Mouse (Mus musculus) lung, embryonic 14.5 days (tissue): ENCODE measurements around the gene N4bp2l1. TPM values are rescaled to one million over a fixed set of nuclear protein-coding genes. Genes with fewer than 3 reads are reported as not detected.

Experiments used
- ATAC-seq: fragments of 200-750 bp; cut with Nextera tagmentation; 2 replicates; pipeline ENCODE4 v1.8.0; 2017; ENCODE audit warnings: mild to moderate bottlenecking, moderate TSS enrichment, moderate library complexity; ENCODE audit not compliant: insufficient read depth
- DNase-seq: peaks from one replicate; pipeline ENCODE4 v3.0.0-alpha.2; 2015
- H3K27ac ChIP-seq: fragments of 300-500 bp; sonication (generic); 2 replicates; pipeline ENCODE4 v1.5.1; 2014; ENCODE audit warnings: low read depth, mild to moderate bottlenecking, moderate library complexity
- H3K27me3 ChIP-seq: fragments of 300-500 bp; sonication (generic); 2 replicates; pipeline ENCODE4 v1.6.1; 2014; ENCODE audit warnings: low read length, control low read depth; ENCODE audit not compliant: insufficient read depth
- H3K36me3 ChIP-seq: fragments of 300-500 bp; sonication (generic); 2 replicates; pipeline ENCODE4 v1.6.1; 2014; ENCODE audit warnings: control low read depth; ENCODE audit not compliant: insufficient read depth
- H3K4me1 ChIP-seq: fragments of 300-500 bp; sonication (generic); 2 replicates; pipeline ENCODE4 v1.6.1; 2014; ENCODE audit warnings: antibody characterized with exemption, control low read depth; ENCODE audit not compliant: insufficient read depth
- H3K4me2 ChIP-seq: fragments of 300-500 bp; sonication (generic); 2 replicates; pipeline ENCODE4 v1.6.1; 2014; ENCODE audit warnings: mild to moderate bottlenecking
- H3K4me3 ChIP-seq: fragments of 300-500 bp; sonication (generic); 2 replicates; pipeline ENCODE4 v1.5.1; 2014; ENCODE audit warnings: low read depth, low read length
- H3K9ac ChIP-seq: fragments of 300-500 bp; sonication (generic); 2 replicates; pipeline ENCODE4 v1.6.1; 2014
- H3K9me3 ChIP-seq: fragments of 300-500 bp; sonication (generic); 2 replicates; pipeline ENCODE4 v1.6.1; 2016; ENCODE audit warnings: low read depth, low read length, control low read depth
- CTCF ChIP-seq: IDR thresholded peaks from 2 replicates; pipeline ENCODE4 v1.5.1; 2016; ENCODE audit warnings: antibody characterized with exemption, low read depth
- WGBS: fragments of 180-500 bp; shearing (Covaris S2); extraction: QIAGEN DNeasy Blood & Tissue Kit; methylation state at CpG from one replicate; pipeline ENCODE4 v1.1.7; 2014; 5-methylcytosine and 5-hydroxymethylcytosine counted together
- polyA plus RNA-seq: library from polyadenylated mRNA; unstranded; fragments of >200 nt; fragmentation: Nextera tagmentation; extraction: Ambion mirVana; gene quantifications from 2 replicates; pipeline ENCODE4 v1.2.1, GENCODE M21; 2014

Gene N4bp2l1
- polyA plus RNA-seq, 1 experiment from 2014 or later, result 4.5 TPM

GRCm38 (mm10) chr5:150598202-150599119, 1.5 kb upstream of the N4bp2l1 start:
- H3K27ac ChIP-seq, result no peak overlapping the region
- DNase-seq (no peak), ATAC-seq (no peak)
- WGBS, result 45% methylated on average over 21 of the region's 21 CpGs
- H3K4me2 ChIP-seq, result no peak overlapping the region
- H3K9ac ChIP-seq, result no peak overlapping the region
- H3K4me1 ChIP-seq, result no peaks in the 10 kb centered on the region
- no peak overlapping the region for H3K4me3 ChIP-seq
- no peaks in the 10 kb centered on the region for H3K9me3 ChIP-seq
- peaks cover 9% of the 10 kb centered on the region for H3K27me3 ChIP-seq
- no peak for TF ChIP-seq CTCF
- H3K36me3 ChIP-seq, result no peaks in the 10 kb centered on the region

- no peaks in the 10 kb centered on the region for H3K9me3 ChIP-seq
- H3K27me3 ChIP-seq, result peaks cover 18% of the 10 kb centered on the region
- no peak overlapping the region for H3K27ac ChIP-seq
- H3K4me1 ChIP-seq, result 0 out of 2 replicates have a peak, but pooled peaks cover 4% of the 10 kb centered on the region
- H3K4me3 ChIP-seq, result no peak overlapping the region
- H3K36me3 ChIP-seq, result no peaks in the 10 kb centered on the region
- 38% methylated on average over 11 of the region's 11 CpGs for WGBS
- no peak for DNase-seq
- H3K4me2 ChIP-seq, result peak overlapping the region; percentile 100; the same call in 1 of the 2 replicates
- TF ChIP-seq CTCF, result no peak
- no peak overlapping the region for H3K9ac ChIP-seq
- ATAC-seq, result no peak
Measured at GRCm38 (mm10) chr5:150595366-150596016, 1.5 kb downstream of the N4bp2l1 start.

- peak overlapping the region; percentile 100 for H3K4me2 ChIP-seq
- H3K36me3 ChIP-seq, result no peaks in the 10 kb centered on the region
- peaks cover 18% of the 10 kb centered on the region for H3K27me3 ChIP-seq
- H3K4me1 ChIP-seq, result 0 out of 2 replicates have a peak, but pooled peaks cover 4% of the 10 kb centered on the region
- WGBS, result 5% methylated on average over 15 of the region's 17 CpGs
- H3K4me3 ChIP-seq, result peak overlapping the region; percentile 82
- peak overlapping the region; percentile 61 for H3K9ac ChIP-seq
- H3K9me3 ChIP-seq, result no peaks in the 10 kb centered on the region
- no peak overlapping the region for H3K27ac ChIP-seq
- ATAC-seq (no peak; the same call in 1 of the 2 replicates), DNase-seq (no peak)
- no peak for TF ChIP-seq CTCF
Measured at GRCm38 (mm10) chr5:150594649-150595339, 2.2 kb downstream of the N4bp2l1 start.

- Histone ChIP-seq H3K9ac (peak overlapping the region; percentile 61), H3K4me2 (peak overlapping the region; percentile 100), H3K9me3 (no peaks in the 10 kb centered on the region), H3K36me3 (no peaks in the 10 kb centered on the region), H3K27me3 (peaks cover 18% of the 10 kb centered on the region), H3K27ac (no peak overlapping the region), H3K4me3 (peak overlapping the region; percentile 82), H3K4me1 (0 out of 2 replicates have a peak, but pooled peaks cover 4% of the 10 kb centered on the region)
- no peak for TF ChIP-seq CTCF
- DNase-seq (peak; percentile 63), ATAC-seq (peak; percentile 85)
- under 1% methylated on average over 95 of the region's 102 CpGs for WGBS
Measured at GRCm38 (mm10) chr5:150593756-150594648, 3.0 kb downstream of the N4bp2l1 start.

- Histone ChIP-seq H3K9me3 (no peaks in the 10 kb centered on the region), H3K4me2 (peak overlapping the region; percentile 100), H3K9ac (peak overlapping the region; percentile 61), H3K27ac (no peak overlapping the region), H3K4me1 (0 out of 2 replicates have a peak, but pooled peaks cover 4% of the 10 kb centered on the region), H3K27me3 (peaks cover 18% of the 10 kb centered on the region), H3K4me3 (peak overlapping the region; percentile 82), H3K36me3 (no peaks in the 10 kb centered on the region)
- WGBS, result 11% methylated on average over 39 of the region's 40 CpGs
- ATAC-seq (peak; percentile 48), DNase-seq (peak; percentile 59)
- no peak for TF ChIP-seq CTCF
Measured at GRCm38 (mm10) chr5:150592904-150593755, 3.9 kb downstream of the N4bp2l1 start.
